In the genomic region with DNA sequence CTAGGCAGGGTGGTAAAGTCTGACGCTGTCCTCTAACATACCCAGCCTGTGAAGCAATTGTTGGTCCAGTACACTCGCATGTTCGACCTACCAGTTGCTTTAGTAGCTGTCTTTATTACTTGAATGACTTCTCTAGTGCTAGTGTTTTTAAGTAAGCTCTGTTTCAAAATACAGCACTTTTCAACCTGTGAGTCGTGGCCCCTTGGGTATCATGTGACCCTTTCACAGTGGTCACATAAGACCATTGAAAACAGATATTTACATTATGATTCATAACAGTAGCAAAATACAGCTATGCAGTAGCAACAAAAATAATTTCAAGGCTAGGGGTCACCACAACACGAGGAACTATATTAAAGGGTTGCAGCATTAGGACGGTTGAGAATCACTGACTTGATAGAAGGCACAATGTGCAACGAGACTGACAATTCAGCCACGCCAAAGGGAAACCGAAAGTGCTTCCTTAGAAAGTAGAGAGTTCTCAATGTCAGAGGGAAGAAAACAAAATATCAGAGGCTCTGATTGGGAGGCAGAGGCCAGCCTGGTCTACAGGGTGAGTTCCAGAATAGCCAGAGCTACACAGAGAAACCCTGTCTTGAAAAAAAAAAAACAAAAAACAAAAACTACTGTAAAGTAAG, we compare ENCODE assay signal across 28 mouse cellular contexts. TPM values are rescaled to one million over a fixed set of nuclear protein-coding genes. Genes with fewer than 3 reads are reported as not detected.
DNase-seq lines count a peak whose midpoint lies in the region; ATAC-seq and TF ChIP-seq lines count a peak whose summit lies in the region.
"Had no signal": no experiment of that assay in that cellular context is flagged by ENCODE, and none has a peak within 500 bp of the region (broad histone marks: within the 10 kb centered on the region; RNA-seq: fewer than 3 reads in every experiment).

No protein-coding gene starts in this region.

- no peak for TF ChIP-seq CTCF in thymus, adult 2 months (IDR thresholded peaks at IDR 0.05; ENCODE audit: borderline replicate concordance, control insufficient read depth, extremely low read depth, insufficient read depth, low read length, poor library complexity)

- H3K27me3 ChIP-seq in thymus, adult 2 months (ENCODE audit: control insufficient read depth, insufficient read depth, low read length) = no peaks in the 10 kb centered on the region
- H3K27me3 ChIP-seq: embryonic facial prominence, embryonic 15.5 days; heart, embryonic 12.5 days; liver, embryonic 15.5 days; neural tube, embryonic 13.5 days had no signal

- peak; percentile 3 to 6 for DNase-seq in adrenal gland, postnatal 36 days
- DNase-seq in adrenal gland, postnatal 10 days = no peak
- peak; percentile 24 for DNase-seq in naive thymus-derived CD4-positive, alpha-beta T cell, adult 2 months (ENCODE audit: low read depth)
- no peak for DNase-seq in spleen, adult 18-20 months
- DNase-seq in thymus, adult 2 months = no peak
- no peak for DNase-seq in Muller cell, postnatal 12 days (ENCODE audit: inconsistent ontology term)
- DNase-seq: adrenal gland, adult 2 months; B cell, adult 2 months; cerebellum, adult 11 months; cerebellum, postnatal 14 days; forebrain, postnatal 0 days; gastrocnemius, adult 2 months; heart, adult 11 months; heart, postnatal 14 days; kidney, adult 18-20 months; layer of hippocampus, postnatal 36 days; thymus, adult 18-20 months had no signal

- WGBS in thymus, adult 2 months = 61% methylated on average over 9 of the region's 9 CpGs

- peak; percentile 82 for ATAC-seq in activated CD4-positive, CD25-positive, alpha-beta regulatory T cell, adult 4 months
- peak; percentile 84 for ATAC-seq in inflammation-experienced regulatory T-cells, adult 6 months
- ATAC-seq: forebrain, postnatal 0 days; lung, postnatal 0 days had no signal

- H3K36me3 ChIP-seq in thymus, adult 2 months (ENCODE audit: control insufficient read depth, insufficient read depth, low read length) = peaks cover 7% of the 10 kb centered on the region

- no peak for TF ChIP-seq POLR2A in thymus, adult 2 months (IDR thresholded peaks at IDR 0.05; ENCODE audit: control insufficient read depth, extremely low read depth, insufficient read depth, low read length, poor library complexity)

- no peak overlapping the region for H3K4me3 ChIP-seq in thymus, adult 2 months (ENCODE audit: control insufficient read depth, insufficient read depth, low read length)
- H3K4me3 ChIP-seq: embryonic facial prominence, embryonic 15.5 days; gastrocnemius, adult 2 months; heart, embryonic 12.5 days; liver, embryonic 15.5 days; midbrain, embryonic 10.5 days; neural tube, embryonic 13.5 days had no signal

- H3K27ac ChIP-seq in thymus, adult 2 months (ENCODE audit: control insufficient read depth, insufficient read depth, low read length) = no peak overlapping the region
- H3K27ac ChIP-seq: embryonic facial prominence, embryonic 15.5 days; gastrocnemius, adult 2 months; hindbrain, embryonic 14.5 days; kidney, postnatal 0 days; liver, embryonic 15.5 days; midbrain, embryonic 10.5 days; neural tube, embryonic 13.5 days had no signal

- no peaks in the 10 kb centered on the region for H3K4me1 ChIP-seq in thymus, adult 2 months (replicated peaks; ENCODE audit: control insufficient read depth, insufficient read depth, low read length)
- H3K4me1 ChIP-seq: embryonic facial prominence, embryonic 15.5 days; heart, embryonic 12.5 days; liver, embryonic 15.5 days; midbrain, embryonic 10.5 days; neural tube, embryonic 13.5 days had no signal

RNA-seq across cellular contexts. Expression of a gene that starts 47.0 kb away (rescaled TPM):
- under 1 TPM; 0.59 to 0.60 TPM for total RNA-seq in adrenal gland, postnatal 36 days (2021)
- 1 to 10 TPM; 1.2 to 1.5 TPM for total RNA-seq in adrenal gland, postnatal 10 days (2021)
- 10 to 100 TPM; 62.4 to 86.2 TPM for polyA plus RNA-seq in activated CD4-positive, CD25-positive, alpha-beta regulatory T cell, adult 4 months (2017; shearing (Covaris generic))
- polyA plus RNA-seq in inflammation-experienced regulatory T-cells, adult 6 months (2017; shearing (Covaris generic)) = 100 to 1,000 TPM in 2 of 3 experiments, 10 to 100 TPM in 1; 83.7 to 104 (median 104) TPM
- 14.0 and 15.5 TPM in 2 replicates for polyA plus RNA-seq in thymus, adult 2 months (2012; rRNA removed)
- total RNA-seq: layer of hippocampus, postnatal 36 days; left cerebral cortex, postnatal 14 days had no signal
- polyA plus RNA-seq: adrenal gland, adult 2 months had no signal

RNA-seq across cellular contexts. Expression of a gene that starts 53.2 kb away (rescaled TPM):
- 10 to 100 TPM; 14.7 to 15.0 TPM for total RNA-seq in adrenal gland, postnatal 36 days (2021)
- total RNA-seq in adrenal gland, postnatal 10 days (2021) = 10 to 100 TPM; 13.5 to 18.4 TPM
- polyA plus RNA-seq in activated CD4-positive, CD25-positive, alpha-beta regulatory T cell, adult 4 months (2017; shearing (Covaris generic)) = 10 to 100 TPM; 25.8 to 30.3 TPM
- 10 to 100 TPM; 23.8 to 37.6 (median 34.1) TPM for polyA plus RNA-seq in inflammation-experienced regulatory T-cells, adult 6 months (2017; shearing (Covaris generic))
- 8.9 and 12.2 TPM in 2 replicates for polyA plus RNA-seq in thymus, adult 2 months (2012; rRNA removed)

RNA-seq across cellular contexts. Expression of a gene that starts 54.0 kb away (rescaled TPM):
- 10 to 100 TPM; 16.7 to 20.0 TPM for total RNA-seq in adrenal gland, postnatal 36 days (2021)
- total RNA-seq in adrenal gland, postnatal 10 days (2021) = 10 to 100 TPM; 12.0 to 13.1 TPM
- 10 to 100 TPM; 13.9 to 18.3 TPM for polyA plus RNA-seq in activated CD4-positive, CD25-positive, alpha-beta regulatory T cell, adult 4 months (2017; shearing (Covaris generic))
- 10 to 100 TPM; 20.3 to 29.4 (median 21.5) TPM for polyA plus RNA-seq in inflammation-experienced regulatory T-cells, adult 6 months (2017; shearing (Covaris generic))
- polyA plus RNA-seq in thymus, adult 2 months (2012; rRNA removed) = 2.3 and 3.0 TPM in 2 replicates

Comparison
In these comparisons a context has a peak if more than half of its experiments do, and no peak if none do; other contexts are left out.
1. DNase-seq: peak in adrenal gland, postnatal 36 days (2 of 2) and naive thymus-derived CD4-positive, alpha-beta T cell, adult 2 months (single experiment); none in adrenal gland, postnatal 10 days (single experiment), spleen, adult 18-20 months (0 of 2), thymus, adult 2 months (single experiment) and Muller cell, postnatal 12 days (single experiment).